Mouse (Mus musculus) kidney, embryonic 15.5 days (tissue): ENCODE measurements around the gene Srarp. TPM values are rescaled to one million over a fixed set of nuclear protein-coding genes. Genes with fewer than 3 reads are reported as not detected.

Experiments
- polyA plus RNA-seq: library from polyadenylated mRNA; unstranded; fragments of >200 nt; fragmentation: Nextera tagmentation; extraction: Ambion mirVana; gene quantifications from 2 replicates; pipeline ENCODE4 v1.2.1, GENCODE M21; 2015

Srarp gene
- polyA plus RNA-seq, 1 experiment from 2014 or later, result not detected

Other genes with a start within 250 kb of the Srarp start
- 5.9 and 6.8 TPM in 2 replicates for gene Rsg1, start 222.1 kb downstream of the Srarp start, polyA plus RNA-seq
- 7.4 and 9.6 TPM in 2 replicates for gene Arhgef19, start 196.6 kb downstream of the Srarp start, polyA plus RNA-seq
- 6.8 and 7.1 TPM in 2 replicates for gene Epha2, start 134.9 kb downstream of the Srarp start, polyA plus RNA-seq
- 2.0 and 2.4 TPM in 2 replicates for gene Fam131c, start 67.9 kb downstream of the Srarp start, polyA plus RNA-seq
- gene Clcnka, start 37.4 kb downstream of the Srarp start, polyA plus RNA-seq, result 7.6 and 8.5 TPM in 2 replicates
- 19.5 and 19.8 TPM in 2 replicates for gene Clcnkb, start 20.1 kb downstream of the Srarp start, polyA plus RNA-seq
- gene Hspb7, start 15.3 kb downstream of the Srarp start, polyA plus RNA-seq, result 1.0 and 1.1 TPM in 2 replicates
- gene Zbtb17, start 8.5 kb upstream of the Srarp start, polyA plus RNA-seq, result 39.8 and 40.4 TPM in 2 replicates
- gene Spen, start 102.5 kb upstream of the Srarp start, polyA plus RNA-seq, result 10.3 and 11.1 TPM in 2 replicates
- 71.4 and 81.3 TPM in 2 replicates for gene Fblim1, start 170.0 kb upstream of the Srarp start, polyA plus RNA-seq
- gene Tmem82, start 182.5 kb upstream of the Srarp start, polyA plus RNA-seq, result 2.7 and 3.1 TPM in 2 replicates
- 0.27 and 0.49 TPM in 2 replicates for gene Slc25a34, start 187.7 kb upstream of the Srarp start, polyA plus RNA-seq
- 4.7 and 6.8 TPM in 2 replicates for gene Plekhm2, start 228.8 kb upstream of the Srarp start, polyA plus RNA-seq
- gene Rsc1a1, start 249.5 kb upstream of the Srarp start, polyA plus RNA-seq, result not detected in 2 replicates